20 mouse cellular contexts compared by ENCODE assay signal in the genomic region with DNA sequence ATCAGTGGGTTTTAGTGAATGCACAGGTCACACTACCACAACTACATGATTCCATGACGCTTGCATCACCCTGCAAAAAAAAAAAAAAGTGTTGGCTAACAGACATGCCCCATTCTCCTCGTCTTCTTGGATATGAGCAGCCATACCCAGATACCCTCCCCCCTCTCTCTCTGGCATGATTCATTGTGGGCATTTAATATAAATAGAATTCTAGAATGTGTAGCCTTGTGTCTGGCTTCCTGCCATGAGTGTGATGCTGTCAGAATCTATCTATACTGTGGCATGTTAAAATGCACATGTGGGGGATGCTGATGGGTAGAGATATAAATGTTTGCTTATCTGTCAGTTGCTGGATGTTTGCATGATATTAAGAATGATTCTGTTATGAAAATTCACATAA. TPM values are rescaled to one million over a fixed set of nuclear protein-coding genes. Genes with fewer than 3 reads are reported as not detected.
DNase-seq lines count a peak whose midpoint lies in the region; ATAC-seq and TF ChIP-seq lines count a peak whose summit lies in the region.
"Had no signal": no experiment of that assay in that cellular context is flagged by ENCODE, and none has a peak within 500 bp of the region (broad histone marks: within the 10 kb centered on the region; RNA-seq: fewer than 3 reads in every experiment).

No protein-coding gene starts in this region.

- WGBS in embryonic facial prominence, embryonic 14.5 days, result 61% methylated on average over 2 of the region's 2 CpGs
- 78% methylated on average over 2 of the region's 2 CpGs for WGBS in embryonic facial prominence, embryonic 10.5 days

- no peak for TF ChIP-seq CTCF in brain, embryonic 14.5 days (IDR thresholded peaks at IDR 0.05; ENCODE audit: borderline replicate concordance, extremely low read depth, insufficient read depth, insufficient read length)

- H3K4me3 ChIP-seq in embryonic facial prominence, embryonic 14.5 days (ENCODE audit: low read depth, low read length), result no peak overlapping the region
- no peak overlapping the region for H3K4me3 ChIP-seq in embryonic facial prominence, embryonic 10.5 days
- H3K4me3 ChIP-seq: embryonic facial prominence, embryonic 13.5 days; gastrocnemius, adult 2 months; heart, embryonic 12.5 days; hindbrain, embryonic 10.5 days had no signal

- no peaks in the 10 kb centered on the region for H3K27me3 ChIP-seq in embryonic facial prominence, embryonic 14.5 days (replicated peaks; ENCODE audit: control insufficient read depth, insufficient read depth, low read length)
- H3K27me3 ChIP-seq in embryonic facial prominence, embryonic 10.5 days (replicated peaks; ENCODE audit: low read depth, poor library complexity, severe bottlenecking), result no peaks in the 10 kb centered on the region
- H3K27me3 ChIP-seq: embryonic facial prominence, embryonic 13.5 days had no signal

- no peaks in the 10 kb centered on the region for H3K4me1 ChIP-seq in embryonic facial prominence, embryonic 14.5 days (ENCODE audit: control insufficient read depth, insufficient read depth, low read length)
- peaks cover 6% of the 10 kb centered on the region; the same call in 1 of the 2 replicates for H3K4me1 ChIP-seq in embryonic facial prominence, embryonic 10.5 days
- H3K4me1 ChIP-seq: embryonic facial prominence, embryonic 13.5 days; heart, embryonic 12.5 days had no signal

- no peak overlapping the region for H3K4me2 ChIP-seq in embryonic facial prominence, embryonic 14.5 days (ENCODE audit: low read depth, low read length)
- H3K4me2 ChIP-seq: embryonic facial prominence, embryonic 13.5 days; heart, embryonic 12.5 days; hindbrain, embryonic 14.5 days had no signal

- no peak for ATAC-seq in embryonic facial prominence, embryonic 14.5 days (ENCODE audit: low read depth)
- ATAC-seq: forebrain, embryonic 16.5 days had no signal

- H3K27ac ChIP-seq in embryonic facial prominence, embryonic 14.5 days (replicated peaks; ENCODE audit: low read depth, low read length), result no peak overlapping the region
- no peak overlapping the region for H3K27ac ChIP-seq in embryonic facial prominence, embryonic 10.5 days (replicated peaks)
- H3K27ac ChIP-seq: embryonic facial prominence, embryonic 13.5 days; gastrocnemius, adult 2 months; hindbrain, embryonic 10.5 days; hindbrain, embryonic 14.5 days had no signal

- no peaks in the 10 kb centered on the region for H3K9me3 ChIP-seq in embryonic facial prominence, embryonic 14.5 days (ENCODE audit: control insufficient read depth, low read length)
- no peaks in the 10 kb centered on the region for H3K9me3 ChIP-seq in embryonic facial prominence, embryonic 10.5 days
- H3K9me3 ChIP-seq: embryonic facial prominence, embryonic 13.5 days; heart, embryonic 12.5 days; hindbrain, embryonic 10.5 days had no signal

- intact Hi-C loops in left cerebral cortex, postnatal 14 days (cut with DNase I), result no loop called here

- H3K9ac ChIP-seq in embryonic facial prominence, embryonic 14.5 days (ENCODE audit: low read depth, low read length), result no peak overlapping the region
- H3K9ac ChIP-seq: embryonic facial prominence, embryonic 13.5 days; heart, embryonic 12.5 days; hindbrain, embryonic 14.5 days had no signal

- DNase-seq in embryonic facial prominence, embryonic 14.5 days (ENCODE audit: low spot score), result peak; percentile 52
- DNase-seq in embryonic facial prominence, embryonic 10.5 days (ENCODE audit: low spot score), result no peak
- peak; percentile 53 to 81 for DNase-seq in left cerebral cortex, postnatal 14 days (ENCODE audit: low spot score in 2 of 2)
- no peak for DNase-seq in left cerebral cortex, adult 11 months (ENCODE audit: low spot score)
- peak; percentile 39 to 58 for DNase-seq in right cerebral cortex, postnatal 10 days (ENCODE audit: low spot score in 2 of 2)
- DNase-seq in right cerebral cortex, adult 18-20 months, result no peak
- peak; percentile 41 for DNase-seq in brain, embryonic 14.5 days (ENCODE audit: low read depth)
- no peak for DNase-seq in frontal cortex, postnatal 25 days (ENCODE audit: low spot score in 2 of 2)
- DNase-seq: adrenal gland, adult 8-10 months; adrenal gland, postnatal 36 days; cerebellum, adult 11-12 months; cerebellum, adult 9-10 months; cerebellum, postnatal 25 days; gastrocnemius, adult 2 months; gastrocnemius, postnatal 25 days had no signal

- no peak for TF ChIP-seq POLR2A in brain, embryonic 14.5 days (IDR thresholded peaks at IDR 0.05; ENCODE audit: borderline replicate concordance, extremely low read depth, insufficient read depth, insufficient read length, poor library complexity, severe bottlenecking)

- no peaks in the 10 kb centered on the region for H3K36me3 ChIP-seq in embryonic facial prominence, embryonic 14.5 days (ENCODE audit: control insufficient read depth, insufficient read depth, low read length)
- no peaks in the 10 kb centered on the region for H3K36me3 ChIP-seq in embryonic facial prominence, embryonic 10.5 days (replicated peaks)
- H3K36me3 ChIP-seq: embryonic facial prominence, embryonic 13.5 days; heart, embryonic 12.5 days; hindbrain, embryonic 10.5 days had no signal

RNA-seq across cellular contexts. Expression of a gene that starts 36.1 kb away (rescaled TPM):
- 20.6 and 27.7 TPM in 2 replicates for polyA plus RNA-seq in embryonic facial prominence, embryonic 14.5 days (2014; fragmentation: Nextera tagmentation; extraction: Ambion mirVana)
- 34.5 and 39.3 TPM in 2 replicates for polyA plus RNA-seq in embryonic facial prominence, embryonic 10.5 days (2016; fragmentation: Nextera tagmentation; extraction: Ambion mirVana)
- 10 to 100 TPM; 31.5 to 38.3 TPM for total RNA-seq in left cerebral cortex, postnatal 14 days (2021)
- 30.7 and 34.9 TPM in 2 replicates for polyA plus RNA-seq in brain, embryonic 14.5 days (2012; rRNA removed)

Comparison
In these comparisons a context has a peak if more than half of its experiments do, and no peak if none do; other contexts are left out.
1. DNase-seq: peak in embryonic facial prominence, embryonic 14.5 days (single experiment), left cerebral cortex, postnatal 14 days (2 of 2), right cerebral cortex, postnatal 10 days (2 of 2) and brain, embryonic 14.5 days (single experiment); none in embryonic facial prominence, embryonic 10.5 days (single experiment), left cerebral cortex, adult 11 months (single experiment), right cerebral cortex, adult 18-20 months (single experiment) and frontal cortex, postnatal 25 days (0 of 2).